Comparison of ENCODE assay signal across 8 mouse cellular contexts in genomic region chr14:122883821-122884584, GRCm38 (mm10). TPM values are rescaled to one million over a fixed set of nuclear protein-coding genes. Genes with fewer than 3 reads are reported as not detected.
DNase-seq lines count a peak whose midpoint lies in the region; ATAC-seq lines count a peak whose summit lies in the region.

No protein-coding gene starts in this region.

- no peak overlapping the region for H3K4me3 ChIP-seq in forebrain, embryonic 13.5 days

- 10% methylated on average over 10 of the region's 10 CpGs for WGBS in forebrain, embryonic 13.5 days

- H3K27me3 ChIP-seq in forebrain, embryonic 13.5 days, result peaks cover 10% of the 10 kb centered on the region; the same call in 1 of the 2 replicates

- peak; percentile 20 for DNase-seq in heart, postnatal 4 days
- DNase-seq in heart, adult 9 months (ENCODE audit: low spot score in 2 of 2), result no peak
- peak; percentile 92 for DNase-seq in Muller cell, postnatal 12 days (ENCODE audit: inconsistent ontology term)
- peak; percentile 11 for DNase-seq in lung, postnatal 14 days
- no peak for DNase-seq in B cell, adult 2 months
- DNase-seq in urinary bladder, adult 2 months (ENCODE audit: low spot score), result no peak

- no peaks in the 10 kb centered on the region for H3K9me3 ChIP-seq in forebrain, embryonic 13.5 days (replicated peaks)

- no peaks in the 10 kb centered on the region for H3K36me3 ChIP-seq in forebrain, embryonic 13.5 days (ENCODE audit: poor library complexity, severe bottlenecking)

- peak overlapping the region; percentile 88 for H3K27ac ChIP-seq in forebrain, embryonic 13.5 days

- H3K4me1 ChIP-seq in forebrain, embryonic 13.5 days, result peaks cover 39% of the 10 kb centered on the region

- ATAC-seq in forebrain, embryonic 13.5 days, result peak; percentile 82
- ATAC-seq in CD4-positive, CD25-positive, alpha-beta regulatory T cell, adult 4 months, result no peak

- H3K4me2 ChIP-seq in forebrain, embryonic 13.5 days, result peak overlapping the region; percentile 7; the same call in 1 of the 2 replicates

- H3K9ac ChIP-seq in forebrain, embryonic 13.5 days, result no peak overlapping the region

RNA-seq across cellular contexts. Expression of gene Ggact, which starts 29.6 kb away (rescaled TPM):
- 10 to 100 TPM; 21.0 to 23.6 TPM for total RNA-seq in heart, postnatal 4 days (2021)
- 5.0 and 5.2 TPM in 2 replicates for polyA plus RNA-seq in forebrain, embryonic 13.5 days (2015; fragmentation: Nextera tagmentation; extraction: Ambion mirVana)
- 42.3 and 43.4 TPM in 2 replicates for polyA plus RNA-seq in urinary bladder, adult 2 months (2012; rRNA removed)
- polyA plus RNA-seq in CD4-positive, CD25-positive, alpha-beta regulatory T cell, adult 4 months (2017; shearing (Covaris generic)), result 10 to 100 TPM; 19.1 to 23.2 TPM

Comparison
In these comparisons a context has a peak if more than half of its experiments do, and no peak if none do; other contexts are left out.
1. DNase-seq: peak in heart, postnatal 4 days (single experiment), Muller cell, postnatal 12 days (single experiment) and lung, postnatal 14 days (single experiment); none in heart, adult 9 months (0 of 2), B cell, adult 2 months (0 of 2) and urinary bladder, adult 2 months (single experiment).